Mouse (Mus musculus): ENCODE measurements around the gene Olfr788. TPM values are rescaled to one million over a fixed set of nuclear protein-coding genes. Genes with fewer than 3 reads are reported as not detected.

Olfr788 gene
- polyA plus RNA-seq (2014; fragmentation: Nextera tagmentation; extraction: Ambion mirVana): not detected in 2 replicates

- Histone ChIP-seq H3K36me3 (ENCODE audit: control insufficient read depth, insufficient read depth, low read length) (no peaks in the 10 kb centered on the region), H3K9me3 (ENCODE audit: control insufficient read depth, low read length) (no peaks in the 10 kb centered on the region), H3K4me1 (replicated peaks; ENCODE audit: control insufficient read depth, insufficient read depth, low read length) (no peaks in the 10 kb centered on the region), H3K4me2 (ENCODE audit: low read length) (no peak within 1 kb of the TSS), H3K9ac (ENCODE audit: low read length) (no peak within 1 kb of the TSS), H3K4me3 (ENCODE audit: low read depth, low read length) (no peak within 1 kb of the TSS), H3K27ac (ENCODE audit: low read depth) (no peak within 1 kb of the TSS), H3K27me3 (replicated peaks; ENCODE audit: control insufficient read depth, insufficient read depth, low read length) (no peaks in the 10 kb centered on the region)
- ATAC-seq (replicated peaks; ENCODE audit: low FRiP score, low TSS enrichment, low read depth) (no peak), DNase-seq (ENCODE audit: low spot score) (no peak)
Observed at GRCm38 (mm10) chr10:129470698-129471097, at the start of gene Olfr788. Gene Olfr788 (plus strand): TSS chr10:129470998.

GRCm38 (mm10) chr10:129427006-129427405 is 43.8 kb upstream of the Olfr788 start, which contains the start of gene Olfr786:
Gene Olfr786 (plus strand): TSS chr10:129427306.
- Histone ChIP-seq H3K4me2 (ENCODE audit: low read length) (no peak within 1 kb of the TSS), H3K9me3 (ENCODE audit: control insufficient read depth, low read length) (no peaks in the 10 kb centered on the region), H3K4me1 (replicated peaks; ENCODE audit: control insufficient read depth, insufficient read depth, low read length) (no peaks in the 10 kb centered on the region), H3K36me3 (ENCODE audit: control insufficient read depth, insufficient read depth, low read length) (no peaks in the 10 kb centered on the region), H3K27me3 (replicated peaks; ENCODE audit: control insufficient read depth, insufficient read depth, low read length) (no peaks in the 10 kb centered on the region), H3K9ac (ENCODE audit: low read length) (no peak within 1 kb of the TSS), H3K27ac (ENCODE audit: low read depth) (no peak within 1 kb of the TSS), H3K4me3 (ENCODE audit: low read depth, low read length) (no peak within 1 kb of the TSS)
- DNase-seq (ENCODE audit: low spot score) (no peak), ATAC-seq (replicated peaks; ENCODE audit: low FRiP score, low TSS enrichment, low read depth) (no peak)

GRCm38 (mm10) chr10:129461562-129461961 is 9.2 kb upstream of the Olfr788 start, which contains the start of gene Olfr787:
Gene Olfr787 (plus strand): TSS chr10:129461862.
- WGBS: 81% methylated on average over 3 of the region's 3 CpGs
- DNase-seq (ENCODE audit: low spot score) (no peak), ATAC-seq (replicated peaks; ENCODE audit: low FRiP score, low TSS enrichment, low read depth) (no peak)
- H3K4me1 ChIP-seq (replicated peaks; ENCODE audit: control insufficient read depth, insufficient read depth, low read length): no peaks in the 10 kb centered on the region
- H3K4me3 ChIP-seq (ENCODE audit: low read depth, low read length): no peak within 1 kb of the TSS
- H3K27ac ChIP-seq (ENCODE audit: low read depth): no peak within 1 kb of the TSS
- H3K27me3 ChIP-seq (replicated peaks; ENCODE audit: control insufficient read depth, insufficient read depth, low read length): no peaks in the 10 kb centered on the region
- H3K4me2 ChIP-seq (ENCODE audit: low read length): no peak within 1 kb of the TSS
- H3K36me3 ChIP-seq (ENCODE audit: control insufficient read depth, insufficient read depth, low read length): no peaks in the 10 kb centered on the region
- no peak within 1 kb of the TSS for H3K9ac ChIP-seq (ENCODE audit: low read length)
- H3K9me3 ChIP-seq (ENCODE audit: control insufficient read depth, low read length): no peaks in the 10 kb centered on the region

- no peak overlapping the region for H3K9ac ChIP-seq (ENCODE audit: low read length)
- H3K4me2 ChIP-seq (ENCODE audit: low read length): no peak overlapping the region
- H3K27me3 ChIP-seq (replicated peaks; ENCODE audit: control insufficient read depth, insufficient read depth, low read length): no peaks in the 10 kb centered on the region
- 64% methylated on average over 2 of the region's 2 CpGs for WGBS
- H3K9me3 ChIP-seq (ENCODE audit: control insufficient read depth, low read length): no peaks in the 10 kb centered on the region
- no peaks in the 10 kb centered on the region for H3K36me3 ChIP-seq (ENCODE audit: control insufficient read depth, insufficient read depth, low read length)
- ATAC-seq (replicated peaks; ENCODE audit: low FRiP score, low TSS enrichment, low read depth): no peak
- no peaks in the 10 kb centered on the region for H3K4me1 ChIP-seq (replicated peaks; ENCODE audit: control insufficient read depth, insufficient read depth, low read length)
- no peak overlapping the region for H3K4me3 ChIP-seq (ENCODE audit: low read depth, low read length)
- no peak for DNase-seq (ENCODE audit: low spot score)
- no peak overlapping the region for H3K27ac ChIP-seq (ENCODE audit: low read depth)
Observed at GRCm38 (mm10) chr10:129473256-129473655, 2.5 kb downstream of the Olfr788 start.

GRCm38 (mm10) chr10:129473723-129474122 is 2.9 kb downstream of the Olfr788 start:
- Histone ChIP-seq H3K9me3 (ENCODE audit: control insufficient read depth, low read length) (no peaks in the 10 kb centered on the region), H3K4me2 (ENCODE audit: low read length) (no peak overlapping the region), H3K4me3 (ENCODE audit: low read depth, low read length) (no peak overlapping the region), H3K27me3 (replicated peaks; ENCODE audit: control insufficient read depth, insufficient read depth, low read length) (no peaks in the 10 kb centered on the region), H3K36me3 (ENCODE audit: control insufficient read depth, insufficient read depth, low read length) (no peaks in the 10 kb centered on the region), H3K27ac (ENCODE audit: low read depth) (no peak overlapping the region), H3K4me1 (replicated peaks; ENCODE audit: control insufficient read depth, insufficient read depth, low read length) (no peaks in the 10 kb centered on the region), H3K9ac (ENCODE audit: low read length) (no peak overlapping the region)
- DNase-seq (ENCODE audit: low spot score) (no peak), ATAC-seq (replicated peaks; ENCODE audit: low FRiP score, low TSS enrichment, low read depth) (no peak)

- Histone ChIP-seq H3K27ac (ENCODE audit: low read depth) (no peak within 1 kb of the TSS), H3K36me3 (ENCODE audit: control insufficient read depth, insufficient read depth, low read length) (no peaks in the 10 kb centered on the region), H3K4me2 (ENCODE audit: low read length) (no peak within 1 kb of the TSS), H3K27me3 (replicated peaks; ENCODE audit: control insufficient read depth, insufficient read depth, low read length) (no peaks in the 10 kb centered on the region), H3K9ac (ENCODE audit: low read length) (no peak within 1 kb of the TSS), H3K4me1 (replicated peaks; ENCODE audit: control insufficient read depth, insufficient read depth, low read length) (no peaks in the 10 kb centered on the region), H3K4me3 (ENCODE audit: low read depth, low read length) (no peak within 1 kb of the TSS), H3K9me3 (ENCODE audit: control insufficient read depth, low read length) (no peaks in the 10 kb centered on the region)
- no peak for DNase-seq (ENCODE audit: low spot score)
- ATAC-seq (replicated peaks; ENCODE audit: low FRiP score, low TSS enrichment, low read depth): no peak
- WGBS: 58% methylated on average over 2 of the region's 2 CpGs
Observed at GRCm38 (mm10) chr10:129484452-129484851, 13.7 kb downstream of the Olfr788 start, which contains the start of gene Olfr789. Gene Olfr789 (plus strand): TSS chr10:129484752.

GRCm38 (mm10) chr10:129490101-129490500 is 19.3 kb downstream of the Olfr788 start:
- H3K36me3 ChIP-seq (ENCODE audit: control insufficient read depth, insufficient read depth, low read length): no peaks in the 10 kb centered on the region
- no peak overlapping the region for H3K27ac ChIP-seq (ENCODE audit: low read depth)
- H3K4me1 ChIP-seq (replicated peaks; ENCODE audit: control insufficient read depth, insufficient read depth, low read length): no peaks in the 10 kb centered on the region
- H3K9ac ChIP-seq (ENCODE audit: low read length): no peak overlapping the region
- WGBS: 80% methylated on average over 2 of the region's 2 CpGs
- DNase-seq (ENCODE audit: low spot score) (no peak), ATAC-seq (replicated peaks; ENCODE audit: low FRiP score, low TSS enrichment, low read depth) (no peak)
- H3K9me3 ChIP-seq (ENCODE audit: control insufficient read depth, low read length): no peaks in the 10 kb centered on the region
- H3K4me3 ChIP-seq (ENCODE audit: low read depth, low read length): no peak overlapping the region
- no peak overlapping the region for H3K4me2 ChIP-seq (ENCODE audit: low read length)
- no peaks in the 10 kb centered on the region for H3K27me3 ChIP-seq (replicated peaks; ENCODE audit: control insufficient read depth, insufficient read depth, low read length)

- H3K4me2 ChIP-seq (ENCODE audit: low read length): no peak within 1 kb of the TSS
- no peak within 1 kb of the TSS for H3K9ac ChIP-seq (ENCODE audit: low read length)
- ATAC-seq (replicated peaks; ENCODE audit: low FRiP score, low TSS enrichment, low read depth) (no peak), DNase-seq (ENCODE audit: low spot score) (no peak)
- no peaks in the 10 kb centered on the region for H3K27me3 ChIP-seq (replicated peaks; ENCODE audit: control insufficient read depth, insufficient read depth, low read length)
- no peak within 1 kb of the TSS for H3K27ac ChIP-seq (ENCODE audit: low read depth)
- H3K9me3 ChIP-seq (ENCODE audit: control insufficient read depth, low read length): no peaks in the 10 kb centered on the region
- H3K36me3 ChIP-seq (ENCODE audit: control insufficient read depth, insufficient read depth, low read length): no peaks in the 10 kb centered on the region
- no peaks in the 10 kb centered on the region for H3K4me1 ChIP-seq (replicated peaks; ENCODE audit: control insufficient read depth, insufficient read depth, low read length)
- H3K4me3 ChIP-seq (ENCODE audit: low read depth, low read length): no peak within 1 kb of the TSS
Observed at GRCm38 (mm10) chr10:129498192-129498591, 27.4 kb downstream of the Olfr788 start, which contains the start of gene Olfr790. Gene Olfr790 (plus strand): TSS chr10:129498492.

- Histone ChIP-seq H3K27me3 (replicated peaks; ENCODE audit: control insufficient read depth, insufficient read depth, low read length) (no peaks in the 10 kb centered on the region), H3K9ac (ENCODE audit: low read length) (no peak within 1 kb of the TSS), H3K27ac (ENCODE audit: low read depth) (no peak within 1 kb of the TSS), H3K4me3 (ENCODE audit: low read depth, low read length) (no peak within 1 kb of the TSS), H3K36me3 (ENCODE audit: control insufficient read depth, insufficient read depth, low read length) (no peaks in the 10 kb centered on the region), H3K4me1 (replicated peaks; ENCODE audit: control insufficient read depth, insufficient read depth, low read length) (no peaks in the 10 kb centered on the region), H3K9me3 (ENCODE audit: control insufficient read depth, low read length) (no peaks in the 10 kb centered on the region), H3K4me2 (ENCODE audit: low read length) (no peak within 1 kb of the TSS)
- no peak for DNase-seq (ENCODE audit: low spot score)
- ATAC-seq (replicated peaks; ENCODE audit: low FRiP score, low TSS enrichment, low read depth): no peak
- WGBS: 70% methylated on average over 3 of the region's 3 CpGs
Observed at GRCm38 (mm10) chr10:129521492-129521891, 50.7 kb downstream of the Olfr788 start, which contains the start of gene Olfr791. Gene Olfr791 (plus strand): TSS chr10:129521792.

Measured in intestine, embryonic 14.5 days (tissue).